Mouse (Mus musculus) CH12.LX (cell line): Measurements from ENCODE around the gene Nppa. TPM values are rescaled to one million over a fixed set of nuclear protein-coding genes. Genes with fewer than 3 reads are reported as not detected.

Source experiments
- DNase-seq: peaks from one replicate; pipeline ENCODE4 v3.0.0-alpha.2; 2013; ENCODE audit errors: extremely low read depth
- H3K27ac ChIP-seq: 2 replicates; pipeline ENCODE4 v1.5.1; 2012; ENCODE audit warnings: low read depth, mild to moderate bottlenecking, control low read depth, moderate library complexity; ENCODE audit not compliant: insufficient read depth
- H3K27me3 ChIP-seq: replicated peaks from 2 replicates; pipeline ENCODE3; 2012; ENCODE audit warnings: inconsistent platforms
- H3K36me3 ChIP-seq, 2 experiments: replicated peaks in 1 of 2; 2 replicates each; pipeline versions ENCODE3 to v1.6.1; 2012; ENCODE audit warnings: inconsistent platforms in 1 of 2, low read length in 1 of 2, mild to moderate bottlenecking in 1 of 2, mixed read lengths in 1 of 2, moderate library complexity in 1 of 2; ENCODE audit not compliant: control insufficient read depth in 1 of 2, insufficient read depth in 1 of 2
- H3K4me1 ChIP-seq, 2 experiments: 2 replicates each; pipeline ENCODE4 v1.6.1; 2012; ENCODE audit warnings: inconsistent platforms in 1 of 2, moderate library complexity in 1 of 2; ENCODE audit not compliant: insufficient read depth in 2 of 2, control insufficient read depth in 1 of 2
- H3K4me2 ChIP-seq: 2 replicates; pipeline ENCODE4 v1.6.1; 2012; ENCODE audit warnings: low read depth, mild to moderate bottlenecking, control low read depth; ENCODE audit not compliant: poor library complexity, insufficient read depth, severe bottlenecking
- H3K4me3 ChIP-seq, 3 experiments: fragments of 150-350 bp in 1 of 3; sonication (generic) in 1 of 3; replicated peaks in 1 of 3; 2 replicates each; pipeline versions ENCODE3 to v1.5.1; 2011 to 2012; ENCODE audit warnings: low read depth in 2 of 3, low read length in 2 of 3, mild to moderate bottlenecking in 2 of 3, moderate library complexity in 2 of 3, control low read depth in 1 of 3, improper control_type of control experiment in 1 of 3, inconsistent platforms in 1 of 3, mixed read lengths in 1 of 3; ENCODE audit not compliant: poor library complexity in 1 of 3
- H3K79me2 ChIP-seq: replicated peaks from 2 replicates; pipeline ENCODE4 v1.6.1; 2012; ENCODE audit warnings: mild to moderate bottlenecking, moderate library complexity; ENCODE audit not compliant: control insufficient read depth, poor library complexity, insufficient read depth, severe bottlenecking; ENCODE audit errors: extremely low read depth
- H3K9ac ChIP-seq: 2 replicates; pipeline ENCODE4 v1.6.1; 2012; ENCODE audit warnings: low read depth, mild to moderate bottlenecking, control low read depth, moderate library complexity; ENCODE audit not compliant: insufficient read depth
- H3K9me3 ChIP-seq: replicated peaks from 2 replicates; pipeline ENCODE3; 2012; ENCODE audit warnings: low read length, inconsistent platforms, mixed read lengths
- CHD2 ChIP-seq: IDR thresholded peaks from 2 replicates; pipeline ENCODE4 v1.6.1; 2011; ENCODE audit warnings: low read length, improper control_type of control experiment
- E2F4 ChIP-seq: IDR thresholded peaks from 2 replicates; pipeline ENCODE4 v1.6.1; 2011; ENCODE audit warnings: low read depth, low read length, improper control_type of control experiment; ENCODE audit not compliant: insufficient replicate concordance
- ELF1 ChIP-seq: IDR thresholded peaks from 2 replicates; pipeline ENCODE4 v1.6.1; 2014; ENCODE audit warnings: low read depth, mild to moderate bottlenecking, inconsistent platforms, low read length, improper control_type of control experiment
- EP300 ChIP-seq: IDR thresholded peaks from 2 replicates; pipeline ENCODE4 v1.6.1; 2011; ENCODE audit warnings: low read length, improper control_type of control experiment
- ETS1 ChIP-seq: conservative IDR thresholded peaks from 2 replicates; pipeline ENCODE4 v1.6.1; 2012; ENCODE audit warnings: low read depth, mild to moderate bottlenecking, inconsistent platforms, low read length, improper control_type of control experiment, moderate library complexity
- HCFC1 ChIP-seq: IDR thresholded peaks from 2 replicates; pipeline ENCODE4 v1.6.1; 2012; ENCODE audit warnings: low read depth, mild to moderate bottlenecking, inconsistent platforms, low read length, improper control_type of control experiment
- IRF4 ChIP-seq: IDR thresholded peaks from 2 replicates; pipeline ENCODE4 v1.6.1; 2014; ENCODE audit warnings: low read depth, mild to moderate bottlenecking, inconsistent platforms, low read length, improper control_type of control experiment
- JUN ChIP-seq: IDR thresholded peaks from 2 replicates; pipeline ENCODE4 v1.6.1; 2011; ENCODE audit warnings: low read depth, mild to moderate bottlenecking, low read length, improper control_type of control experiment, moderate library complexity; ENCODE audit not compliant: insufficient read depth
- KAT2A ChIP-seq: IDR thresholded peaks from 2 replicates; pipeline ENCODE4 v1.6.1; 2012; ENCODE audit warnings: low read length, improper control_type of control experiment, inconsistent platforms; ENCODE audit not compliant: insufficient replicate concordance
- MAFK ChIP-seq: IDR thresholded peaks from 2 replicates; pipeline ENCODE4 v1.6.1; 2011; ENCODE audit warnings: low read length, improper control_type of control experiment; ENCODE audit not compliant: insufficient replicate concordance
- MEF2A ChIP-seq: IDR thresholded peaks from 2 replicates; pipeline ENCODE4 v1.6.1; 2014; ENCODE audit warnings: low read depth, mild to moderate bottlenecking, inconsistent platforms, low read length, improper control_type of control experiment, borderline replicate concordance
- MXI1 ChIP-seq: IDR thresholded peaks from 2 replicates; pipeline ENCODE4 v1.6.1; 2011; ENCODE audit warnings: mild to moderate bottlenecking, low read depth, low read length, improper control_type of control experiment
- MYC ChIP-seq: IDR thresholded peaks from 2 replicates; pipeline ENCODE4 v1.6.1; 2011; ENCODE audit warnings: low read depth, mild to moderate bottlenecking, improper control_type of control experiment, low read length
- NELFE ChIP-seq: IDR thresholded peaks from 2 replicates; pipeline ENCODE4 v1.6.1; 2011; ENCODE audit warnings: low read depth, low read length, improper control_type of control experiment
- NRF1 ChIP-seq: IDR thresholded peaks from 2 replicates; pipeline ENCODE4 v1.6.1; 2014; ENCODE audit warnings: low read depth, mild to moderate bottlenecking, inconsistent platforms, low read length, improper control_type of control experiment, moderate library complexity
- PAX5 ChIP-seq: IDR thresholded peaks from 2 replicates; pipeline ENCODE4 v1.6.1; 2012; ENCODE audit warnings: low read length, inconsistent platforms, mixed read lengths
- POLR2A ChIP-seq: IDR thresholded peaks from 2 replicates; pipeline ENCODE4 v1.6.1; 2011; ENCODE audit warnings: low read depth, mild to moderate bottlenecking, improper control_type of control experiment, low read length
- SIN3A ChIP-seq: IDR thresholded peaks from 2 replicates; pipeline ENCODE4 v1.6.1; 2012; ENCODE audit warnings: low read length, improper control_type of control experiment, inconsistent platforms
- SMC3 ChIP-seq: IDR thresholded peaks from 2 replicates; pipeline ENCODE4 v1.6.1; 2011; ENCODE audit warnings: low read depth, low read length, improper control_type of control experiment
- TBP ChIP-seq: conservative IDR thresholded peaks from 2 replicates; pipeline ENCODE4 v1.6.1; 2011; ENCODE audit warnings: low read depth, low read length, improper control_type of control experiment
- TCF12 ChIP-seq: IDR thresholded peaks from 2 replicates; pipeline ENCODE4 v1.6.1; 2014; ENCODE audit warnings: low read depth, mild to moderate bottlenecking, inconsistent platforms, low read length, improper control_type of control experiment
- USF2 ChIP-seq: conservative IDR thresholded peaks from 2 replicates; pipeline ENCODE4 v1.6.1; 2011; ENCODE audit warnings: low read depth, low read length, improper control_type of control experiment
- ZMIZ1 ChIP-seq: IDR thresholded peaks from 2 replicates; pipeline ENCODE4 v1.6.1; 2012; ENCODE audit warnings: low read depth, mild to moderate bottlenecking, inconsistent platforms, low read length, improper control_type of control experiment
- ZNF384 ChIP-seq: IDR thresholded peaks from 2 replicates; pipeline ENCODE4 v1.6.1; 2012; ENCODE audit warnings: low read depth, low read length, improper control_type of control experiment, inconsistent platforms
- dilution Hi-C: fragments of 300-500 bp; cut with MboI; formaldehyde crosslinking; loops from 2 replicates; pipeline ENCODE4 v1.14.3; 2020; ENCODE audit warnings: low sequenced_read_pairs; ENCODE audit not compliant: extremely low pct_unique_long_range_greater_than_20kb, extremely low pct_ligation_motif_present
- in situ Hi-C: fragments of 300-500 bp; cut with MboI; formaldehyde crosslinking; loops from 3 replicates; pipeline ENCODE4 v1.14.3; 2019; ENCODE audit warnings: low sequenced_read_pairs, low pct_ligation_motif_present, low pct_unique_long_range_greater_than_20kb, mixed read lengths
- polyA plus RNA-seq: library from polyadenylated mRNA; unstranded; fragments of >175 nt; gene quantifications from 2 replicates; pipeline ENCODE4 v1.2.1, GENCODE M21; 2012; ENCODE audit warnings: low read depth; ENCODE audit not compliant: insufficient read length
- total RNA-seq, 2 experiments: library from RNA; depleted of rRNA; stranded (reverse); fragments of 300-350 nt in 1 of 2; fragments of >200 nt in 1 of 2; gene quantifications; 2 replicates each; pipeline ENCODE4 v1.2.3; 2012 to 2014

The Nppa gene
- total and polyA plus RNA-seq, 3 experiments: not detected

- no peak for TF ChIP-seq TCF12
- TF ChIP-seq ETS1: no peak
- no peak for TF ChIP-seq SIN3A
- TF ChIP-seq JUN: no peak
- no peak for TF ChIP-seq KAT2A
- no peak for TF ChIP-seq MEF2A
- no peak for TF ChIP-seq NELFE
- no peak for TF ChIP-seq USF2
- TF ChIP-seq E2F4: no peak
- Histone ChIP-seq H3K4me1 (no peaks in the 10 kb centered on the region), H3K27me3 (no peaks in the 10 kb centered on the region), H3K4me3 (no peak overlapping the region), H3K36me3 (peaks cover 88 to 94% of the 10 kb centered on the region in 2 experiments), H3K9me3 (no peaks in the 10 kb centered on the region), H3K79me2 (no peaks in the 10 kb centered on the region), H3K27ac (no peak overlapping the region), H3K4me2 (no peak overlapping the region), H3K9ac (no peak overlapping the region)
- no peak for DNase-seq
- dilution Hi-C loops: no loop called here
- in situ Hi-C loops: no loop called here
Observed at GRCm38 (mm10) chr4:148016981-148017380, 16.5 kb downstream of the Nppa start.

GRCm38 (mm10) chr4:148018410-148018809 is 17.9 kb downstream of the Nppa start:
- H3K36me3 ChIP-seq: peaks cover 83 to 94% of the 10 kb centered on the region in 2 experiments
- H3K27ac ChIP-seq: no peak overlapping the region
- H3K4me2 ChIP-seq: no peak overlapping the region
- H3K4me1 ChIP-seq: no peaks in the 10 kb centered on the region
- H3K9ac ChIP-seq: no peak overlapping the region
- TF ChIP-seq MXI1 (no peak), EP300 (no peak), SIN3A (no peak), HCFC1 (no peak), SMC3 (no peak), JUN (no peak)
- TF ChIP-seq, all 38 proteins: peak for 0
- H3K4me3 ChIP-seq: no peak overlapping the region
- H3K9me3 ChIP-seq: no peaks in the 10 kb centered on the region
- dilution Hi-C loops: no loop called here
- no peaks in the 10 kb centered on the region for H3K79me2 ChIP-seq
- in situ Hi-C loops: no loop called here
- no peaks in the 10 kb centered on the region for H3K27me3 ChIP-seq
- no peak for DNase-seq

GRCm38 (mm10) chr4:148024003-148024402 is 23.5 kb downstream of the Nppa start:
- no peak overlapping the region for H3K27ac ChIP-seq
- dilution Hi-C loops (no loop called here), in situ Hi-C loops (no loop called here)
- H3K4me2 ChIP-seq: no peak overlapping the region
- no peak overlapping the region for H3K4me3 ChIP-seq
- peaks cover 71 to 90% of the 10 kb centered on the region in 2 experiments for H3K36me3 ChIP-seq
- H3K4me1 ChIP-seq: peaks cover 3 to 5% of the 10 kb centered on the region in 2 experiments; a peak in 1 of 4 replicates
- no peak for DNase-seq
- no peak for TF ChIP-seq TBP
- no peak for TF ChIP-seq SIN3A
- TF ChIP-seq NRF1: no peak
- TF ChIP-seq CHD2: no peak
- no peak for TF ChIP-seq MAFK
- no peak for TF ChIP-seq USF2
- TF ChIP-seq SMC3: no peak
- TF ChIP-seq POLR2A: no peak
- no peak for TF ChIP-seq E2F4
- no peak for TF ChIP-seq ZNF384
- no peak for TF ChIP-seq ZMIZ1
- TF ChIP-seq PAX5: no peak
- TF ChIP-seq MYC: no peak
- TF ChIP-seq IRF4: no peak
- TF ChIP-seq ELF1: no peak
- TF ChIP-seq EP300: no peak
- no peak overlapping the region for H3K9ac ChIP-seq
- no peaks in the 10 kb centered on the region; the same call in 1 of the 2 replicates for H3K79me2 ChIP-seq
- H3K27me3 ChIP-seq: no peaks in the 10 kb centered on the region
- H3K9me3 ChIP-seq: no peaks in the 10 kb centered on the region
